Mouse (Mus musculus) embryonic facial prominence, embryonic 14.5 days (tissue): ENCODE measurements at regions not wholly inside any gene's neighbourhood (a gene's known extent, or its start where the extent isn't known, plus 50 kb on each side); places are given as distances from the start of the nearest gene placed in this dataset.

Experiments
- ATAC-seq: fragments of 200-750 bp; cut with Nextera tagmentation; 2 replicates; pipeline ENCODE4 v1.8.0; 2017; ENCODE audit warnings: low read depth, moderate number of reproducible peaks, moderate TSS enrichment
- DNase-seq: peaks from one replicate; pipeline ENCODE4 v3.0.0-alpha.2; 2015; ENCODE audit warnings: low spot score
- H3K27ac ChIP-seq: fragments of 300-500 bp; sonication (generic); replicated peaks from 2 replicates; pipeline ENCODE4 v1.5.1; 2014; ENCODE audit warnings: low read depth, mild to moderate bottlenecking, low read length, moderate library complexity
- H3K27me3 ChIP-seq: fragments of 300-500 bp; sonication (generic); replicated peaks from 2 replicates; pipeline ENCODE4 v1.6.1; 2014; ENCODE audit warnings: low read length; ENCODE audit not compliant: control insufficient read depth, insufficient read depth
- H3K36me3 ChIP-seq: fragments of 300-500 bp; sonication (generic); 2 replicates; pipeline ENCODE4 v1.6.1; 2014; ENCODE audit warnings: low read length, mixed read lengths; ENCODE audit not compliant: control insufficient read depth, insufficient read depth
- H3K4me1 ChIP-seq: fragments of 300-500 bp; sonication (generic); 2 replicates; pipeline ENCODE4 v1.6.1; 2014; ENCODE audit warnings: antibody characterized with exemption, low read length; ENCODE audit not compliant: control insufficient read depth, insufficient read depth
- H3K4me2 ChIP-seq: fragments of 300-500 bp; sonication (generic); 2 replicates; pipeline ENCODE4 v1.6.1; 2014; ENCODE audit warnings: low read depth, mild to moderate bottlenecking, low read length, moderate library complexity, mixed read lengths
- H3K4me3 ChIP-seq: fragments of 300-500 bp; sonication (generic); 2 replicates; pipeline ENCODE4 v1.5.1; 2014; ENCODE audit warnings: low read depth, mild to moderate bottlenecking, low read length
- H3K9ac ChIP-seq: fragments of 300-500 bp; sonication (generic); 2 replicates; pipeline ENCODE4 v1.6.1; 2014; ENCODE audit warnings: low read depth, mild to moderate bottlenecking, low read length, moderate library complexity, mixed read lengths
- H3K9me3 ChIP-seq: fragments of 300-500 bp; sonication (generic); 2 replicates; pipeline ENCODE4 v1.6.1; 2016; ENCODE audit warnings: low read length; ENCODE audit not compliant: control insufficient read depth
- WGBS: fragments of 180-500 bp; shearing (Covaris S2); extraction: QIAGEN DNeasy Blood & Tissue Kit; methylation state at CpG from one replicate; pipeline ENCODE4 v1.1.7; 2014; 5-methylcytosine and 5-hydroxymethylcytosine counted together

GRCm38 (mm10) chr10:124250004-124250403 lies 986.2 kb downstream of the Fam19a2 start:
- no peaks in the 10 kb centered on the region for H3K4me1 ChIP-seq
- H3K4me2 ChIP-seq: no peak overlapping the region
- no peaks in the 10 kb centered on the region for H3K27me3 ChIP-seq
- DNase-seq: no peak
- H3K9ac ChIP-seq: no peak overlapping the region
- no peak for ATAC-seq
- H3K4me3 ChIP-seq: no peak overlapping the region
- no peak overlapping the region for H3K27ac ChIP-seq
- 63% methylated on average over 4 of the region's 4 CpGs for WGBS
- H3K9me3 ChIP-seq: no peaks in the 10 kb centered on the region
- no peaks in the 10 kb centered on the region for H3K36me3 ChIP-seq

- Histone ChIP-seq H3K4me3 (peak overlapping the region; percentile 13), H3K9me3 (no peaks in the 10 kb centered on the region), H3K4me2 (peak overlapping the region; percentile 40), H3K9ac (no peak overlapping the region), H3K36me3 (no peaks in the 10 kb centered on the region), H3K27me3 (no peaks in the 10 kb centered on the region), H3K27ac (no peak overlapping the region), H3K4me1 (no peaks in the 10 kb centered on the region)
- WGBS: 52% methylated on average over 18 of the region's 18 CpGs
- DNase-seq: peak; percentile 41
- peak; percentile 30; the same call in 1 of the 2 replicates for ATAC-seq
Measured at GRCm38 (mm10) chr10:124288301-124288995, 1024.7 kb downstream of the Fam19a2 start.

- Histone ChIP-seq H3K27me3 (no peaks in the 10 kb centered on the region), H3K4me1 (no peaks in the 10 kb centered on the region), H3K9ac (no peak overlapping the region), H3K27ac (no peak overlapping the region), H3K4me2 (no peak overlapping the region), H3K36me3 (no peaks in the 10 kb centered on the region), H3K4me3 (no peak overlapping the region), H3K9me3 (0 out of 2 replicates have a peak, but pooled peaks cover 3% of the 10 kb centered on the region)
- WGBS: 82% methylated on average over 2 of the region's 2 CpGs
- ATAC-seq: no peak
- DNase-seq: no peak
Measured at GRCm38 (mm10) chr10:124297198-124297677, 1033.4 kb downstream of the Fam19a2 start.

- no peak for ATAC-seq
- no peaks in the 10 kb centered on the region for H3K36me3 ChIP-seq
- H3K4me1 ChIP-seq: no peaks in the 10 kb centered on the region
- DNase-seq: no peak
- H3K27ac ChIP-seq: no peak overlapping the region
- H3K27me3 ChIP-seq: no peaks in the 10 kb centered on the region
- H3K9ac ChIP-seq: no peak overlapping the region
- no peak overlapping the region for H3K4me2 ChIP-seq
- WGBS: 91% methylated on average over 1 of the region's 1 CpGs
- no peak overlapping the region for H3K4me3 ChIP-seq
- no peaks in the 10 kb centered on the region for H3K9me3 ChIP-seq
Measured at GRCm38 (mm10) chr10:124304683-124305082, 1040.9 kb downstream of the Fam19a2 start.

GRCm38 (mm10) chr10:124305644-124306043 lies 1041.8 kb downstream of the Fam19a2 start:
- no peak overlapping the region for H3K9ac ChIP-seq
- H3K27me3 ChIP-seq: no peaks in the 10 kb centered on the region
- no peaks in the 10 kb centered on the region for H3K4me1 ChIP-seq
- ATAC-seq: no peak
- DNase-seq: no peak
- no peak overlapping the region for H3K4me2 ChIP-seq
- WGBS: 84% methylated on average over 3 of the region's 3 CpGs
- no peaks in the 10 kb centered on the region for H3K36me3 ChIP-seq
- no peak overlapping the region for H3K27ac ChIP-seq
- no peak overlapping the region for H3K4me3 ChIP-seq
- H3K9me3 ChIP-seq: no peaks in the 10 kb centered on the region

GRCm38 (mm10) chr10:124318761-124319160 lies 1055.0 kb downstream of the Fam19a2 start:
- DNase-seq (no peak), ATAC-seq (no peak)
- Histone ChIP-seq H3K27ac (no peak overlapping the region), H3K4me3 (no peak overlapping the region), H3K4me1 (no peaks in the 10 kb centered on the region), H3K9me3 (no peaks in the 10 kb centered on the region; the same call in 1 of the 2 replicates), H3K27me3 (no peaks in the 10 kb centered on the region), H3K4me2 (no peak overlapping the region), H3K9ac (no peak overlapping the region), H3K36me3 (no peaks in the 10 kb centered on the region)
- WGBS: 56% methylated on average over 1 of the region's 1 CpGs

GRCm38 (mm10) chr10:124320191-124321110 lies 1056.7 kb downstream of the Fam19a2 start:
- WGBS: 69% methylated on average over 8 of the region's 8 CpGs
- Histone ChIP-seq H3K4me2 (no peak overlapping the region), H3K36me3 (no peaks in the 10 kb centered on the region), H3K4me1 (no peaks in the 10 kb centered on the region), H3K27ac (no peak overlapping the region), H3K4me3 (no peak overlapping the region), H3K27me3 (no peaks in the 10 kb centered on the region), H3K9ac (no peak overlapping the region), H3K9me3 (no peaks in the 10 kb centered on the region; the same call in 1 of the 2 replicates)
- no peak for ATAC-seq
- no peak for DNase-seq

GRCm38 (mm10) chr10:124332491-124332890 lies 1056.8 kb downstream of the Slc16a7 start:
- Histone ChIP-seq H3K36me3 (no peaks in the 10 kb centered on the region), H3K9ac (no peak overlapping the region), H3K4me1 (no peaks in the 10 kb centered on the region), H3K4me3 (no peak overlapping the region), H3K27me3 (no peaks in the 10 kb centered on the region), H3K9me3 (no peaks in the 10 kb centered on the region), H3K4me2 (no peak overlapping the region), H3K27ac (no peak overlapping the region)
- ATAC-seq (no peak), DNase-seq (no peak)
- 73% methylated on average over 1 of the region's 1 CpGs for WGBS
